Mouse (Mus musculus): ENCODE measurements around the gene Gfod1. TPM values are rescaled to one million over a fixed set of nuclear protein-coding genes. Genes with fewer than 3 reads are reported as not detected.

Gene Gfod1
- polyA plus RNA-seq, 1 experiment from 2014 or later = 2.3 TPM

DNA sequence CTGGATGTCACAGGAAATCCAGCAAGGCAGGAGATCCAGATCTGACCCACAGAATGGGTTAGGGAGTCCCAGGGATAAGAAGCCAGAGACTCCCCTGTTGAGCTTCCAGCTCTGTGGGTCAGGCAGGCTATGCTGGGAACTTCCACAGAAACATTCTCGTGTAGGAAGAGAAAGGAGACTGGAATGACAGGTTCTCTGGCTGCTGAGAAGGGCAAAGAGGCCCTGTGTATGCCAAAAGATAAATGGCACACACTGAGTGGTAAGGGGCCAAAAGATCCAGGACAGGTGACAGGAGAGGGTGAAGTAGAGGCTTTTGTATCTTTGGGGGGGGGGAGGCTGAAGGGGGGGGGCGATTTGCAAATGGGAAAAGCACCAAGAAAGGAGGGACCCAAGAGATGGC is 112.7 kb downstream of the Gfod1 start:
- no peaks in the 10 kb centered on the region for H3K4me1 ChIP-seq
- H3K9me3 ChIP-seq = no peaks in the 10 kb centered on the region
- no peak overlapping the region for H3K27ac ChIP-seq (replicated peaks)
- H3K4me3 ChIP-seq = no peak overlapping the region
- no peak overlapping the region for H3K4me2 ChIP-seq (replicated peaks)
- H3K36me3 ChIP-seq = no peaks in the 10 kb centered on the region
- no peak for ATAC-seq (replicated peaks)
- WGBS = 24% methylated on average over 2 of the region's 2 CpGs
- H3K27me3 ChIP-seq = no peaks in the 10 kb centered on the region
- no peak overlapping the region for H3K9ac ChIP-seq (replicated peaks)

DNA sequence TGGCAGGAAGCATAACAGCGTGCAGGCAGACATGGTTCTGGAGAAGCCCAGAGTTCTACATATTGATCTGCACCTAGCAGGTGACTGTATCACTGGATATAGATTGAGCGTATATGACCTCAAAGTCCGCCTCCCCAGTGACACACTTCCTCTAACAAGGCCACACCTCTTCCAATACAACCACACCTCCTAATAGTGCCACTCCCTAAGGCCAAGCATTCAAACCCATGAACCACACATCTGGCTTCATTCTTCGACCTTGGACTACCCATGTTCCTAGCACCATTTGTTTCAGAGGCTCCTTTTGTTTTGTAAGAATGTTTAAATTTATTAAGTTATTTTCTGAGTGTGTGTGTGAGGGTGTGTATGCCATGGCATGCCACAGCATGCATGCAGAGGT is 116.2 kb downstream of the Gfod1 start:
- peaks cover 7% of the 10 kb centered on the region for H3K4me1 ChIP-seq
- no peak overlapping the region for H3K4me2 ChIP-seq (replicated peaks)
- H3K36me3 ChIP-seq = no peaks in the 10 kb centered on the region
- H3K9ac ChIP-seq (replicated peaks) = no peak overlapping the region
- ATAC-seq (replicated peaks) = no peak
- WGBS = 97% methylated on average over 4 of the region's 4 CpGs
- H3K27ac ChIP-seq (replicated peaks) = no peak overlapping the region
- no peaks in the 10 kb centered on the region for H3K9me3 ChIP-seq
- no peak overlapping the region for H3K4me3 ChIP-seq
- no peaks in the 10 kb centered on the region for H3K27me3 ChIP-seq

DNA sequence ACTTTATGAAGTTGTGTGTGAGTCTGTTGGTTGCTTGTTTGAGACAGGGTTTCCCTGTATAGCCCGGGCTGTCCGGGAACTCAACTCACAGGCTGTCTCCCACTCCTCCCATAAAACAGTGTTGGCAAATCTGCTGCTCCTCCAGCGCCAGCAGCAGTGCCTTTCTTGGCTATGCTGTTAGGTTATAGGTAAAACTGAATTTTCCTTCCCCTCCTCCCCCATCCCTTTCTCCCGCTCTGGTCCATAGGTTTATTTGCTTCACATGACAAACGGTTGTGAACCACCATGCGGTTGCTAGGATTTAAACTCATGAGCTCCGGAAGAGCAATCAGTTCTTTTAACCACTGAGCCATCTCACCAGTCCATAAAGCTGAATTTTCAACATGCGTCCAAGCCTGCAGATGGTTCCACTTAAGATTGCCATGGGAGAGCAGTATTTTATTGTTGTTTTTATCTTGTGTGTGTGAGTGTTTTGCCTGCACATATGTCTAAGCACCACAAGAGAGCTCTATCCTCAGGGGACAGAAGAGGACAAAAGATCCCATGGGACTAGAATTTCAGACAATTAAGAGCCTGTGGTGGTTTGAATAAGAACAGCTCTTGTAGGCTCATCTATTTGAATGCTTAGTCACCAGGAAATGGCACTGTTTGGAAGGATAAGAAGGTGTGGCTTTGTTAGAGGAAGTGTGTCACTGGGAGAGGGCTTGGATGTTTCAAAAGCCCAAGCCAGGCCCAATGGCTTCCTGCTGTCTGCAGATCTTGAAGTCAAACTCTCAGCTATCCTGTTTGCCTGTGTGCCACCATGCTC is 120.5 kb downstream of the Gfod1 start:
- Histone ChIP-seq H3K27me3 (no peaks in the 10 kb centered on the region), H3K4me1 (peaks cover 14% of the 10 kb centered on the region), H3K9ac (replicated peaks) (no peak overlapping the region), H3K4me2 (replicated peaks) (peak overlapping the region; percentile 47), H3K27ac (replicated peaks) (peak overlapping the region; percentile 39; the same call in 1 of the 2 replicates), H3K36me3 (no peaks in the 10 kb centered on the region), H3K9me3 (no peaks in the 10 kb centered on the region), H3K4me3 (peak overlapping the region; percentile 31)
- peak; percentile 70 for ATAC-seq (replicated peaks)
- WGBS = 39% methylated on average over 8 of the region's 8 CpGs

DNA sequence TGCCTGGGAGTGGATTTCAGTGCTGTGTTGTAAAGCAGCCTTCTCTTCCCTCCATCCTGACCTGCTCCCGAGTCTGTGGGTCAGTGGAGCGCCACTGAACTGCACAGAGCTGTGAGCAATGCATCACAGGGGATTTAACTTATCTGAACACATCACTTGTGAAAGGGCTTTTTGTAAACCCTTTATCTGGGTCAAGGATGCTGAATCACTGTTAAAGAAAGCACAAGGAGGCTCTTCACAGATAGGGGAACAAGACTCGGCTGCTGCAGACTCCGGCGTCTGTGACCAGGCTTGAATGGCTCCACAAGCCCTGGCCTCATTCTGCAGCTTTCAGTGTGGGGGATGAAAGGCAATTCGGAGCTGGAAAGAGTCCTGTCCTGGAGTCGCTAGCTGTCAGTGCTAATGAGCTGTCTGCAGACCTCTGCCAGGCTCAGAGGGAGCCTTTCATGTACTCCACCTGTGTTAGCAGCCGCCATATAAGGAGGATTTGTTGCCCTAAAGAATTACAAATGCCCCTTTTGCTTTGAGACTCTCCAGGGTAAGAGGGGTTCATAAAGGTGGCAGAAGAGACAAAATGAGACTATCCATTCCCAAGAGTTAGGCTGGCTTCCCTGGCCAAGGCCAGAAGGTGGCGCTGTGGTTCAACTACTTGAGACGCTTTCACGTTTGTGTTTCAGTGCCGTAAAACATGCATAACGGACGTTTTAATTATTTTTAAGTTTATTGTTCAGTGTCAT is 121.3 kb downstream of the Gfod1 start:
- Histone ChIP-seq H3K9ac (replicated peaks) (no peak overlapping the region), H3K4me1 (peaks cover 14% of the 10 kb centered on the region), H3K36me3 (no peaks in the 10 kb centered on the region), H3K27me3 (no peaks in the 10 kb centered on the region), H3K4me3 (peak overlapping the region; percentile 31), H3K9me3 (no peaks in the 10 kb centered on the region), H3K4me2 (replicated peaks) (peak overlapping the region; percentile 47), H3K27ac (replicated peaks) (0 out of 2 replicates have a peak overlapping the region, but pooled peaks have one; percentile 39)
- WGBS = 6% methylated on average over 14 of the region's 14 CpGs
- ATAC-seq (replicated peaks) = peak; percentile 76

DNA sequence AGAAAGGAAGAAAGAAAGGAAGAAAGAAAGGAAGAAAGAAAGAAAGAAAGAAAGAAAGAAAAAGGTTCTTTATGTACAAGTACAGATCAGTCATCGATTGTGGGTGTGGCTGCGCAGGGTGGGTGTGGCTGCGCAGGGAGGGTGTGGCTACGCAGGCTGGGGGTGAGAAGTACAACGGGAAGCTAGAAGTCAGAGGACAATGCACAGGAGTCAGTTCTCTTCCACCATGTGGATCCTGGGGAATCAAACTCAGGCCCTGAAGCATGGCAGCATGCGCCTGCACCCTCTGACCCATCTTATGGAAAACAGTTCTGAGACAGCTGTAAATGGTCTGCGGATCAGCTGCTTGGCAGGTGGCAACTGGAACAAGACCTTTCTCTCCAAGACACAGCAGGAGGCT is 122.9 kb downstream of the Gfod1 start:
- Histone ChIP-seq H3K27me3 (no peaks in the 10 kb centered on the region), H3K36me3 (no peaks in the 10 kb centered on the region), H3K4me3 (no peak overlapping the region), H3K4me1 (peaks cover 14% of the 10 kb centered on the region), H3K9ac (replicated peaks) (no peak overlapping the region), H3K27ac (replicated peaks) (no peak overlapping the region), H3K9me3 (no peaks in the 10 kb centered on the region), H3K4me2 (replicated peaks) (no peak overlapping the region)
- no peak for ATAC-seq (replicated peaks)
- 73% methylated on average over 7 of the region's 7 CpGs for WGBS

DNA sequence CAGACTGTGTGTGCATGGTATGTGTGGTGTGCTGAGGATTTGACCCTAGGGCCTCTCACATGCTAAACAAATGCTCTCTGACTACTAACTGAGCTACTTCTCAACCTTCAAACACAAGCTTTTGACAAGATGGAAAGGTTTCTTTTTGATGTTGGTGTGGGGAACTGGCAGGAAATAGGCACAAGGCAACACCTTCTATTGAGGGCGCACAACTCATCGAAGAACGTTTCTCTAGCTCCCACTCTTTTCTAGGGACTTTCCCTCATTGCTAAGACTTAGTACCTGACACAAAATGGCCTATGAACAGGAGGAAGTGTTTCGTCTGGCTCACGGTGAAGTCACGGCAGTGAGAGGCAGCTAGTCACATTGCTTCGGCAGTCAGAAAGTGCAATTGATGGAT is 126.7 kb downstream of the Gfod1 start:
- H3K9me3 ChIP-seq = no peaks in the 10 kb centered on the region
- no peak overlapping the region for H3K27ac ChIP-seq (replicated peaks)
- ATAC-seq (replicated peaks) = no peak
- H3K4me3 ChIP-seq = no peak overlapping the region
- no peak overlapping the region for H3K9ac ChIP-seq (replicated peaks)
- H3K4me1 ChIP-seq = peaks cover 3% of the 10 kb centered on the region; the same call in 1 of the 2 replicates
- H3K36me3 ChIP-seq = no peaks in the 10 kb centered on the region
- WGBS = 90% methylated on average over 7 of the region's 7 CpGs
- H3K27me3 ChIP-seq = no peaks in the 10 kb centered on the region
- H3K4me2 ChIP-seq (replicated peaks) = no peak overlapping the region

DNA sequence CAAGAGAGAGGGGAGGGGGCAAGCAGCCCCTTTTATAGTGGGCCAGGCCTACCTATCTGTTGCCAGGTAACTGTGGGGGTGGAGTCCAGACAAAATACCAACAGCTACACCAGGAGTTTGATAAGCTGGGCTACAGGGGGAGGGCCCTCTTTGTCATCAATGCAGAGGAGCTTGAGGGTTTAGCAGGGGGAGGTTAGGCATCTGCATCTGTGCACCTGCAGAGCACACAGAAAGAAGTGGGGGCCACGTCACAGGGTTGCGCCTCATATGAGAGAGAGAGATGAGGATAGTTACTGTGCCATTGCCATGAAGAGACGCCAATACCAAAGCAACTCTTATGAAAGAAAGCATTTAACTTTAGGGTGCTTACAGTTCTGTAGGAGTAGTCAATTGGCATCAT is 127.3 kb downstream of the Gfod1 start:
- Histone ChIP-seq H3K4me2 (replicated peaks) (no peak overlapping the region), H3K36me3 (no peaks in the 10 kb centered on the region), H3K27ac (replicated peaks) (no peak overlapping the region), H3K9ac (replicated peaks) (no peak overlapping the region), H3K4me1 (peaks cover 6% of the 10 kb centered on the region), H3K4me3 (no peak overlapping the region), H3K27me3 (no peaks in the 10 kb centered on the region), H3K9me3 (no peaks in the 10 kb centered on the region)
- WGBS = 92% methylated on average over 3 of the region's 3 CpGs
- ATAC-seq (replicated peaks) = no peak

DNA sequence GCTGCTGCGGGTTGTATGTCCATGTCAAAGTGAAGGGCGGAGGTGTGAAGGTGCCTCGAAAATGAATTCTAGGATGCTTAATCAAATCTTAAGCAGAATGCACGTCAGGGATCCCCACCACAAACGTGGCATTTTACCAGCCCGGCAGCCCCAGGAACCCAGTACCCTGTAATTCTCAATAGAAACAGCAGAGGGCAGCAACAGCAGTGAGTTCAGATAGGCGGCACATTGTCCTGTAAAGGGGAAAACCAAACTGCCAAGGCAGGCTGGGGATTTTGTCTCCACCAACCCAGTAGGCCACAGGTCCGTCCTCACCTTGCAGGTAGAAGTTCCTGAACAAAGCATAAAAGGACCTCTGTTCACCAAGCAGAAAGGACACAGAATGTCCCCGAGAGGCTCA is 130.7 kb downstream of the Gfod1 start:
- Histone ChIP-seq H3K4me1 (peaks cover 14% of the 10 kb centered on the region), H3K9me3 (no peaks in the 10 kb centered on the region), H3K27ac (replicated peaks) (no peak overlapping the region), H3K4me2 (replicated peaks) (no peak overlapping the region), H3K27me3 (no peaks in the 10 kb centered on the region), H3K36me3 (no peaks in the 10 kb centered on the region), H3K9ac (replicated peaks) (no peak overlapping the region), H3K4me3 (no peak overlapping the region)
- ATAC-seq (replicated peaks) = no peak
- 16% methylated on average over 9 of the region's 9 CpGs for WGBS

DNA sequence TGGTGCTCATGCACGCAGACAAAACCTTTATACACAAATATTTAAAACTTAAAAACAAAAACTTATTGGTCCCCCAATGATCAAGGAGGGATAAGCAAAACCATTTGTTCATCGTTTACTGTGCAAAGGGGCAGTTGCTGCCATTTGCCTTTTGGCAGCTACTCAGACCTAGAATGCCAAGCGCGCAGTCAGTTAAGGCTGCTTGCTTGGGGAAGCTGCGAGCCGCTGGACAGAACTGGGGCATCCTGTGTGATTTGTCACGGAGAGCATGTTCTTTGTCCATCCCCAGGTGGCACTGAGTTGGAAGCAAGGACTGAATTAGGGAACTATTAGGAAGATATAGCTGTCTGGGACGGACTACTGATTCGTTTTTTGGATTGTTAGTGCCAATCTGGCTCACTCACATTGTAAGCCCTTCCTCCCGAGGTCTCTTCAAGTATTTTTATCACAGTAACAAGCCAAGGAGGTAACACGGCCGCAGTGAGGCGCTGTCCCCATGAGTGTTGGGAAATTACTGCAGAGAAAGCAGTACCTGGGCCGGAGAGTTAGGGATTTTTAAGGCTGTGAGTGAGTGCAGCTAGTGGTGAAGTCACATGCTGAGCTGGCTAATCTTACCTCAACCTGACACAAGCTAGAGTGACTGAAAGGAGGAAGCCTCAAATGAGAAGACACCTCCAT is 131.8 kb downstream of the Gfod1 start:
- Histone ChIP-seq H3K36me3 (no peaks in the 10 kb centered on the region), H3K27ac (replicated peaks) (peak overlapping the region; percentile 89; the same call in 1 of the 2 replicates), H3K4me2 (replicated peaks) (peak overlapping the region; percentile 81), H3K4me1 (peaks cover 14% of the 10 kb centered on the region), H3K9me3 (no peaks in the 10 kb centered on the region), H3K4me3 (peak overlapping the region; percentile 86), H3K9ac (replicated peaks) (peak overlapping the region; percentile 78), H3K27me3 (no peaks in the 10 kb centered on the region)
- no peak for ATAC-seq (replicated peaks)
- 34% methylated on average over 14 of the region's 14 CpGs for WGBS

DNA sequence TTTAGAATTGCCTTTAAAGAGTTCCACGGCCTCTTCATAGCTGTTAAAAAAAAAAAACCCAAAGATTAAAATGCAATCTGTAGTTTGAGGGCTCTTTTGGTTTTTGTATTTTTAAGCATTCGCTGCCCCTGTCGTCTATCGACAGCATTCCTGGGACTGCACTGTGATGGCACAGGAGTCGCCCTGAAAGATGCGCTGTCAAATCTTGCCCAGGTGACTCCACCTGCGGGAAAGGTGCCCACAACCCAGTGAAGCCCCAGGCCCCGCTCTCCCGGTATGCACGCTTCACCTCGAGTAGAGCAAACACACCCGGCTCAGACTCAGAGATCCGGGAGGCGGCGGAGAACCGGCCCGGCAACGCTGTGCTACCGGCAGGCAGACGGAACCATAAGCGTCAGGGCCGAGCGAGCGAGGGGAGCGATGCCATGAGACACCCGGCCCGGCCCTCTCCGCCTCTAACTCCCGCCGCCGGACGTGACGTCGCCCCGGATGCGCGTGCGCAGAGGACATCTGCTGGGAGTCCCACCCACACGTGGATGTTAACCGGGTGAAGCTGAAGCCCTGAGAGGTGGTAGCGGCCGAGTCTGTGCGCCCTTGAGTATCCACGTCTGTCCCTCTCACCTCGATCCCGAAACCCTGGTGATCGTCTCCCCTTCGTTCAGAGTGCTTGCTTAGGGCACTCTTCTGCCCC is 132.8 kb downstream of the Gfod1 start, which contains the start of gene Tbc1d7:
Tbc1d7 (minus strand) TSS at position 482 of the 691 bp plus-strand sequence.
- Histone ChIP-seq H3K27ac (replicated peaks) (peak within 1 kb of the TSS; percentile 89), H3K4me3 (peak within 1 kb of the TSS; percentile 86), H3K36me3 (no peaks in the 10 kb centered on the region), H3K4me1 (peaks cover 14% of the 10 kb centered on the region), H3K27me3 (no peaks in the 10 kb centered on the region), H3K9ac (replicated peaks) (peak within 1 kb of the TSS; percentile 89), H3K9me3 (no peaks in the 10 kb centered on the region), H3K4me2 (replicated peaks) (peak within 1 kb of the TSS; percentile 81)
- WGBS = under 1% methylated on average over 48 of the region's 48 CpGs
- peak; percentile 97 for ATAC-seq (replicated peaks)

DNA sequence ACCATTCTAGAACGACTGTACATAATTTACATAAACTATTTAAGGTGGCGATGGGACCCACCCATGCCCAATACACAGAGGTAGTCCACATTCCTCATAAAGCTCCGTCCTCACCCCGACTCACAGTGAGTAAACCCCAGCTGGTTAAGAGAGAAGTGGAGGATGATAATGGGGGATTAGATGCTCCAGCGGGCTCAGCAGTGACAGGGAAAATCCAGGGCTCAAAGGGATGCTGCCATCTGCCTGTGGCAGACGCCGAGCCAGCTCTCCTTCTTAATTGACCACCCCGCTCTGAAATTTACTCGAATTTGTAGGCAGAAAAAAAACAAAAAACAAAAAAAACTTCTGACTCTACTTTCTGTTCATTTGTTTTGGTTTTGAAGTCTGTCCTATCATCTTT is 136.3 kb downstream of the Gfod1 start:
- H3K4me2 ChIP-seq (replicated peaks) = no peak overlapping the region
- peaks cover 12% of the 10 kb centered on the region for H3K36me3 ChIP-seq
- H3K9me3 ChIP-seq = no peaks in the 10 kb centered on the region
- no peak overlapping the region for H3K27ac ChIP-seq (replicated peaks)
- H3K27me3 ChIP-seq = no peaks in the 10 kb centered on the region
- WGBS = 62% methylated on average over 9 of the region's 9 CpGs
- no peak overlapping the region for H3K9ac ChIP-seq (replicated peaks)
- no peak for ATAC-seq (replicated peaks)
- no peak overlapping the region for H3K4me3 ChIP-seq
- H3K4me1 ChIP-seq = peaks cover 14% of the 10 kb centered on the region

All from forebrain, embryonic 15.5 days (tissue).